Mouse (Mus musculus): ENCODE measurements around the gene Dohh. TPM values are rescaled to one million over a fixed set of nuclear protein-coding genes. Genes with fewer than 3 reads are reported as not detected.

The Dohh gene
- total and polyA plus RNA-seq, 2 experiments from 2014 or later, result 95.8 to 132 TPM

DNA sequence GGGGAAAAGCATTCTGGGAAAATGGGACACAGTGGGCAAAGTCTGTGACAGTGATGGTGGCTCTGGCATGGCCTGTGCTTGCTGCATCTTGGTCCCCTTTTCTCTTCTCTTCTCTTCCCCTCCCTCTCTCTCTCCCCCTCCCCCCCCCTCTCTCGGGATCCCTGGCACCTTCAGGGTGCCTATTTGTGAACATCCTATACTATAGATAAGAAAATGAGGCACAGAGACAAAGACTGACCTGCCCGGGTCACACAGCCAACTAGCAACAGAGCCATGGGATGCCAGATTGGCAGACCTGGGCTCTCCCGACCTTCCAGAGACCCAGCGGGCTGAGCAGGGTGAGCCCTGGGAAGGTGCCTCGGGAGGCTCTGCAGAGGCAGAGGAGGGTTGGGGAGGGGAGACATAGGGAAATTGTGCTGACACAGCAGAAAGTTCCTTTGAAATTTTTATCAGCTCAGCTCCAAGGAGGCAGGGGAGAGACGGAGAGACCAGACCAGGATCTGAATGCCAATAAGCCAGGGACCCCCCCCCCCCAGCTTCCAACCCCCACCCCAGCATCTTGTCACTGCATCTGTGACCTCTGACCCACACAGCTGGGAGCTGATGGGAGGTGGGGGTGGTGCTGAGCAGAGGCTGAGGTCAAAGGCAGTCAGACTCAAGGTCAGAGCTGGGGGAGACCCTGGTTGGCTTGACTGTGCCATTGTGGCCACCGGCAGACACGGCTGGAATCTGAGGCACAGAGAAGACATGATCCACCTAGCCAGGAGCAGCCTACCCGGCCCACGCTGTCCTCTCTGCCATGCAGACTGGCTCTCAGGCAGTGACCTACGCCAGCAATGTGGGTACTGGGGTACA lies 34.2 kb downstream of the Dohh start:
- TF ChIP-seq CTCF (IDR thresholded peaks at IDR 0.05), result no peak
- peaks cover 3% of the 10 kb centered on the region; the same call in 1 of the 2 replicates for H3K4me1 ChIP-seq (ENCODE audit: insufficient read depth, low read length)
- 51% methylated on average over 11 of the region's 11 CpGs for WGBS

DNA sequence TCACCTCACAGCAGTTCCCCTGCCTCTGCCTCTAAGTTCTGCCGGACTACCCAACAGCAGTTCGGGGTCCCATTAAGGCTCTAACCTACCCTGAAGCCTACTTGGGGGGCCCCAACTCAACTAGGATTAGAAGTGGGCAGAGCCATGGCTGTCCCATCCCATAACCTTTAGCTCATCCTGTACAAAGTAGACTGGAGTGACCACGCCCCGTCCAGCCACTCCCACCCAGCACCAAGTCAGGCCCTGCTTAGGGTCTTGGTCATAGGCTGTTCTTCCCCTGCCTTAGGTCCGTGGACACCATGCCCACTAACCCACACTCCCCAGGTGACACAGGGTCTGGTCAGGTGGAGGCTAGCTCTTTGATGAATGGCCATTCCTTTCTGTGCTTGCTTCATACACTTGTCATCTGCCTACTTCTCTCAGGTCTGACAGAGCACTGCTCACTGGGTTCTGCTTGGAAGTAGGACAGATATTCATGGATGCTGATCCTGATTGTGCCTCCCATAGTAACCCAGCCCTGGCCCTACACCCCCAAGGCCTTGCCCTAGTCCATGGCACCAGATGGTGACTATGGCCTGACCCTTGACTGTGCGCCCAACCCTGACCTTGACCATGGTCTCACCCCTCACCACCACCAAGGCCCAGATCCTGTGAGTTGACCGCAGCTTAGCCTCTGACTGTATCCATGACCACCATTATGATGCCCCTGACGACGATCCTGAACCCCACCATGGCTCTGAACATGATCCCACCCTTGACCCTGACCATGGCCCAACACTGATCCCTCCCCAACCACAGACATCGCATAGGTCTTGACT lies 35.1 kb downstream of the Dohh start:
- no peak for TF ChIP-seq CTCF (IDR thresholded peaks at IDR 0.05)
- H3K9me3 ChIP-seq (ENCODE audit: low read length), result no peaks in the 10 kb centered on the region
- DNase-seq (ENCODE audit: low spot score) (no peak), ATAC-seq (ENCODE audit: low FRiP score) (no peak)
- H3K4me3 ChIP-seq (ENCODE audit: low read depth, low read length), result no peak overlapping the region
- WGBS, result 90% methylated on average over 10 of the region's 10 CpGs
- H3K4me2 ChIP-seq (ENCODE audit: low read depth, low read length, poor library complexity, severe bottlenecking), result no peak overlapping the region
- 0 out of 2 replicates have a peak, but pooled peaks cover 12% of the 10 kb centered on the region for H3K36me3 ChIP-seq (ENCODE audit: insufficient read depth, low read length)
- H3K9ac ChIP-seq (replicated peaks; ENCODE audit: low read length, poor library complexity, severe bottlenecking), result no peak overlapping the region
- H3K4me1 ChIP-seq (ENCODE audit: insufficient read depth, low read length), result peaks cover 1% of the 10 kb centered on the region; the same call in 1 of the 2 replicates
- no peak overlapping the region for H3K27ac ChIP-seq (ENCODE audit: low read depth, low read length)
- no peaks in the 10 kb centered on the region for H3K27me3 ChIP-seq (ENCODE audit: insufficient read depth, low read length)

More for the DNA sequence above, 34.2 kb downstream of the Dohh start:
- Histone ChIP-seq H3K4me2 (ENCODE audit: low read depth, low read length, poor library complexity, severe bottlenecking) (no peak overlapping the region), H3K4me3 (ENCODE audit: low read depth, low read length) (no peak overlapping the region), H3K27me3 (ENCODE audit: insufficient read depth, low read length) (no peaks in the 10 kb centered on the region), H3K9me3 (ENCODE audit: low read length) (no peaks in the 10 kb centered on the region), H3K27ac (ENCODE audit: low read depth, low read length) (no peak overlapping the region), H3K9ac (replicated peaks; ENCODE audit: low read length, poor library complexity, severe bottlenecking) (no peak overlapping the region), H3K36me3 (ENCODE audit: insufficient read depth, low read length) (0 out of 2 replicates have a peak, but pooled peaks cover 12% of the 10 kb centered on the region)
- ATAC-seq (ENCODE audit: low FRiP score) (no peak), DNase-seq (ENCODE audit: low spot score) (no peak)

GRCm38 (mm10) chr10:81420191-81420767 lies 36.1 kb downstream of the Dohh start:
- Histone ChIP-seq H3K4me3 (ENCODE audit: low read depth, low read length) (no peak overlapping the region), H3K27me3 (ENCODE audit: insufficient read depth, low read length) (no peaks in the 10 kb centered on the region), H3K4me2 (ENCODE audit: low read depth, low read length, poor library complexity, severe bottlenecking) (no peak overlapping the region), H3K4me1 (ENCODE audit: insufficient read depth, low read length) (peaks cover 1% of the 10 kb centered on the region; the same call in 1 of the 2 replicates), H3K36me3 (ENCODE audit: insufficient read depth, low read length) (0 out of 2 replicates have a peak, but pooled peaks cover 12% of the 10 kb centered on the region), H3K9me3 (ENCODE audit: low read length) (no peaks in the 10 kb centered on the region), H3K9ac (replicated peaks; ENCODE audit: low read length, poor library complexity, severe bottlenecking) (no peak overlapping the region), H3K27ac (ENCODE audit: low read depth, low read length) (no peak overlapping the region)
- WGBS, result 86% methylated on average over 39 of the region's 40 CpGs
- DNase-seq (ENCODE audit: low spot score) (no peak), ATAC-seq (ENCODE audit: low FRiP score) (no peak)
- TF ChIP-seq CTCF (IDR thresholded peaks at IDR 0.05), result no peak

DNA sequence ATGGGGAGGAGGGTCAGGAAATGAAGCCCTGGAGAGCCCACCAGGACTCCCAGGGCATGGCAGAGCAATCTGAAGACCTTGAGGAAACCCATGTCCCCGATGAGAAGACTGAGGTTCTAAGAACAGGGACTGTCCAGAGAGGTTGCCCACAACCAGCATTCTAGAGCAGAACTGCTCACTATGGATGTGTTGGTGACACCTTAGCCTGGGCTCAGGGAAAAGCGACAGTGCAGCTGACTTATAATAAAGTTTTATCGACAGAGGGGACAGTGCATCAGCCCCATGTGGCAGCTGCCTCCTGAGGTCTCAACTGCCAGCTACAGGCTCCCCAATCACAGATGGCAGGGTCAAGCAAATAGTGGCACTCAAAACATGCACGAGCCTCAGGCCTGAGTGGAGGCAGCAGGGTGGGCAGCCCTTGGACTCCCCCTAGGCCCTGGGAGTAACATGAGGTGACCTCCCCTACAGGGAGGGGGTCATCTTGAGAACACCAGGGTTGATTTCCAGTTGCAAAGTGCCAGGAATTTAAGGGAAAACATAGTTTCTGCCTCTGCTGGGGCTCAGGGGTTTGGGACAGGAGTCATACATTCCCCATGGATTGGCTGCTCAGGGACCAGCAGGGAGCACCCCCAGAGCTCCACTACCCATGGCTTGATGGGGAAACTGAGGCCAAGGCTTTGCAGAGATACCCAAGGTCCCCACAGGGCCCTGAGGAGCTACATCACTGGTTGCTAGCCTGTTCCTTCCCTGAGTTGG lies 37.0 kb downstream of the Dohh start:
- no peak overlapping the region for H3K4me2 ChIP-seq (ENCODE audit: low read depth, low read length, poor library complexity, severe bottlenecking)
- no peak for ATAC-seq (ENCODE audit: low FRiP score)
- H3K27ac ChIP-seq (ENCODE audit: low read depth, low read length), result no peak overlapping the region
- H3K36me3 ChIP-seq (ENCODE audit: insufficient read depth, low read length), result 0 out of 2 replicates have a peak, but pooled peaks cover 12% of the 10 kb centered on the region
- peaks cover 3% of the 10 kb centered on the region; the same call in 1 of the 2 replicates for H3K4me1 ChIP-seq (ENCODE audit: insufficient read depth, low read length)
- 85% methylated on average over 4 of the region's 4 CpGs for WGBS
- no peak overlapping the region for H3K9ac ChIP-seq (replicated peaks; ENCODE audit: low read length, poor library complexity, severe bottlenecking)
- no peaks in the 10 kb centered on the region for H3K9me3 ChIP-seq (ENCODE audit: low read length)
- H3K27me3 ChIP-seq (ENCODE audit: insufficient read depth, low read length), result no peaks in the 10 kb centered on the region
- DNase-seq (ENCODE audit: low spot score), result no peak
- TF ChIP-seq CTCF (IDR thresholded peaks at IDR 0.05), result no peak
- no peak overlapping the region for H3K4me3 ChIP-seq (ENCODE audit: low read depth, low read length)

GRCm38 (mm10) chr10:81421797-81422100 lies 37.5 kb downstream of the Dohh start:
- H3K9ac ChIP-seq (replicated peaks; ENCODE audit: low read length, poor library complexity, severe bottlenecking), result no peak overlapping the region
- 0 out of 2 replicates have a peak, but pooled peaks cover 12% of the 10 kb centered on the region for H3K36me3 ChIP-seq (ENCODE audit: insufficient read depth, low read length)
- no peaks in the 10 kb centered on the region for H3K27me3 ChIP-seq (ENCODE audit: insufficient read depth, low read length)
- ATAC-seq (ENCODE audit: low FRiP score) (no peak), DNase-seq (ENCODE audit: low spot score) (no peak)
- no peak overlapping the region for H3K27ac ChIP-seq (ENCODE audit: low read depth, low read length)
- no peak for TF ChIP-seq CTCF (IDR thresholded peaks at IDR 0.05)
- WGBS, result 79% methylated on average over 5 of the region's 5 CpGs
- no peaks in the 10 kb centered on the region for H3K9me3 ChIP-seq (ENCODE audit: low read length)
- peaks cover 6% of the 10 kb centered on the region; the same call in 1 of the 2 replicates for H3K4me1 ChIP-seq (ENCODE audit: insufficient read depth, low read length)
- H3K4me3 ChIP-seq (ENCODE audit: low read depth, low read length), result no peak overlapping the region
- no peak overlapping the region for H3K4me2 ChIP-seq (ENCODE audit: low read depth, low read length, poor library complexity, severe bottlenecking)

Measured in midbrain, postnatal 0 days (tissue).